Mouse (Mus musculus): ENCODE measurements around the gene 9130023H24Rik.

DNA sequence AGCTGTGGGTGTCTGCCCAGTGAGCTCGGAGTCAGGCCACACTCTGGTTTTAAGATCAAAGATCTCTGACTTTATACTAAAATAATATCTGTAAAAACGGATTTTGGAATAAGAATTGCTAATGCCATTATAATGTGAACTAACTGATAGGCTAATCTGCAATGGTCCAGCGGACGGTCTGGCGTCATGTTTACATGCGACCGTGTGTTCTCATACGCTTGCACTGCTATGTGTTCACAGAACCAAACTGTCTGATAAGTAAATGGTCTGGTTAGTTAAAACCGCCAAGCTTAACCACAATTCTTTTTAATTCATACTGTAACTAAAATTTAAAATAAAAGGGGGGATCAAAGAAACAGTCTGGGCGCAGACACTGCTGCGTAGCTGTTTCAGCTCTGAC lies 43.9 kb upstream of the 9130023H24Rik start:
- TF ChIP-seq CTCF (IDR thresholded peaks at IDR 0.05) (no peak), EP300 (IDR thresholded peaks at IDR 0.05) (no peak)
